Mouse (Mus musculus) liver, adult 2 months (tissue): ENCODE measurements at regions not wholly inside any gene's neighbourhood (a gene's known extent, or its start where the extent isn't known, plus 50 kb on each side); places are given as distances from the start of the nearest gene placed in this dataset.
A peak's percentile ranks its signal among the peaks of the same experiment; 100 is the strongest.

Experiments
- DNase-seq: peaks from one replicate; pipeline ENCODE4 v3.0.0-alpha.2; 2011; ENCODE audit warnings: low read depth, low spot score; ENCODE audit errors: extremely low read depth
- H3K27ac ChIP-seq: fragments of 200-500 bp; replicated peaks from 2 replicates; pipeline ENCODE4 v1.5.1; 2012; ENCODE audit warnings: low read depth, mild to moderate bottlenecking, control low read depth, inconsistent platforms, low read length; ENCODE audit not compliant: insufficient read depth
- H3K27me3 ChIP-seq: fragments of 200-500 bp; 2 replicates; pipeline ENCODE4 v1.6.1; 2012; ENCODE audit warnings: mild to moderate bottlenecking, moderate library complexity, low read length, inconsistent platforms; ENCODE audit not compliant: control insufficient read depth, insufficient read depth
- H3K36me3 ChIP-seq: fragments of 200-500 bp; 2 replicates; pipeline ENCODE4 v1.6.1; 2012; ENCODE audit warnings: low read length, inconsistent platforms; ENCODE audit not compliant: control insufficient read depth, insufficient read depth
- H3K4me1 ChIP-seq: fragments of 200-500 bp; 2 replicates; pipeline ENCODE4 v1.6.1; 2011; ENCODE audit warnings: low read length; ENCODE audit not compliant: control insufficient read depth, insufficient read depth
- H3K4me3 ChIP-seq: fragments of 200-500 bp; 2 replicates; pipeline ENCODE4 v1.5.1; 2011; ENCODE audit warnings: low read depth, mild to moderate bottlenecking, control low read depth, low read length, moderate library complexity; ENCODE audit not compliant: insufficient read depth
- H3K79me2 ChIP-seq: fragments of 200-500 bp; 2 replicates; pipeline ENCODE4 v1.6.1; 2012; ENCODE audit warnings: inconsistent platforms, mild to moderate bottlenecking, low read length, moderate library complexity; ENCODE audit not compliant: control insufficient read depth, insufficient read depth
- H3K9ac ChIP-seq: fragments of 200-500 bp; 2 replicates; pipeline ENCODE4 v1.6.1; 2012; ENCODE audit warnings: low read depth, mild to moderate bottlenecking, control low read depth, inconsistent platforms, low read length
- CTCF ChIP-seq: fragments of 200-500 bp; IDR thresholded peaks from 2 replicates; pipeline ENCODE4 v1.5.1; 2011; ENCODE audit warnings: low read depth, low read length, control low read depth
- POLR2A ChIP-seq: fragments of 200-500 bp; IDR thresholded peaks from 2 replicates; pipeline ENCODE4 v1.6.1; 2011; ENCODE audit warnings: low read length, control low read depth; ENCODE audit not compliant: insufficient read depth; ENCODE audit errors: extremely low read depth
- WGBS: fragments of 180-500 bp; shearing (Covaris S2); methylation state at CpG from one replicate; pipeline ENCODE4 v1.1.7; 2018; 5-methylcytosine and 5-hydroxymethylcytosine counted together

DNA sequence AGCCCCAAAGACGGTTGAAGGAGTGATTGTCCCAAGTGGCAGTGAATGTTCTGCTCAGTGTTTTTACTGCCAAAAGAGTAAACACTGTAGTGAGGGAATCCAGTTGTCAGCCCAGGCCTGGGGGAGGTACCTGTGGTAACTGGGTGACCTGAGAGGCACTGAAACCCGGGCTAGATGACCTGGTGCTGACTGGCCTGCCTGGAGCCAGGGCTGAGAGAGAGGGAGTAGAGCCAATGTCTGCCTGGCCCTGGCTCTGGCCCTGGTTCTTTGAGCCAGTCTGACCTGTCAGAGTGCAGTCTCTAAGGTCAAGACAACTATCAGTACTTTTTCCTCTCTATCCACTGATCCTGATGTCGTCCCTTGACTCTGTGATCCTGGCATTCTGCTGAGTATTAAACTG lies 119.2 kb downstream of the Utp6 start:
- TF ChIP-seq POLR2A = no peak
- TF ChIP-seq CTCF = no peak

GRCm38 (mm10) chr11:79839973-79840372 lies 122.2 kb downstream of the Utp6 start:
- no peaks in the 10 kb centered on the region for H3K36me3 ChIP-seq
- H3K9ac ChIP-seq = no peak overlapping the region
- H3K4me3 ChIP-seq = no peak overlapping the region
- 92% methylated on average over 6 of the region's 6 CpGs for WGBS
- no peaks in the 10 kb centered on the region for H3K27me3 ChIP-seq
- no peak overlapping the region for H3K27ac ChIP-seq
- no peak for TF ChIP-seq CTCF
- TF ChIP-seq POLR2A = no peak
- 0 out of 2 replicates have a peak, but pooled peaks cover 11% of the 10 kb centered on the region for H3K4me1 ChIP-seq
- H3K79me2 ChIP-seq = no peaks in the 10 kb centered on the region
- DNase-seq = no peak

More for the DNA sequence above, 119.2 kb downstream of the Utp6 start:
- Histone ChIP-seq H3K27me3 (no peaks in the 10 kb centered on the region), H3K4me3 (no peak overlapping the region), H3K4me1 (0 out of 2 replicates have a peak, but pooled peaks cover 9% of the 10 kb centered on the region), H3K9ac (no peak overlapping the region), H3K36me3 (no peaks in the 10 kb centered on the region), H3K79me2 (no peaks in the 10 kb centered on the region), H3K27ac (0 out of 2 replicates have a peak overlapping the region, but pooled peaks have one; percentile 15)
- peak; percentile 85 for DNase-seq
- WGBS = 11% methylated on average over 3 of the region's 3 CpGs

GRCm38 (mm10) chr11:79838051-79838450 lies 124.1 kb downstream of the Utp6 start:
- no peak for DNase-seq
- no peak overlapping the region for H3K27ac ChIP-seq
- no peaks in the 10 kb centered on the region for H3K79me2 ChIP-seq
- no peak for TF ChIP-seq CTCF
- H3K9ac ChIP-seq = no peak overlapping the region
- 74% methylated on average over 4 of the region's 4 CpGs for WGBS
- no peaks in the 10 kb centered on the region for H3K27me3 ChIP-seq
- no peaks in the 10 kb centered on the region for H3K36me3 ChIP-seq
- H3K4me3 ChIP-seq = no peak overlapping the region
- 0 out of 2 replicates have a peak, but pooled peaks cover 9% of the 10 kb centered on the region for H3K4me1 ChIP-seq

- Histone ChIP-seq H3K79me2 (no peaks in the 10 kb centered on the region), H3K27ac (no peak overlapping the region), H3K36me3 (no peaks in the 10 kb centered on the region), H3K4me3 (no peak overlapping the region), H3K9ac (no peak overlapping the region), H3K4me1 (0 out of 2 replicates have a peak, but pooled peaks cover 7% of the 10 kb centered on the region), H3K27me3 (no peaks in the 10 kb centered on the region)
- 34% methylated on average over 6 of the region's 6 CpGs for WGBS
- TF ChIP-seq POLR2A (no peak), CTCF (no peak)
- peak; percentile 64 for DNase-seq
Observed at GRCm38 (mm10) chr11:79837076-79837990, 124.9 kb downstream of the Utp6 start.

DNA sequence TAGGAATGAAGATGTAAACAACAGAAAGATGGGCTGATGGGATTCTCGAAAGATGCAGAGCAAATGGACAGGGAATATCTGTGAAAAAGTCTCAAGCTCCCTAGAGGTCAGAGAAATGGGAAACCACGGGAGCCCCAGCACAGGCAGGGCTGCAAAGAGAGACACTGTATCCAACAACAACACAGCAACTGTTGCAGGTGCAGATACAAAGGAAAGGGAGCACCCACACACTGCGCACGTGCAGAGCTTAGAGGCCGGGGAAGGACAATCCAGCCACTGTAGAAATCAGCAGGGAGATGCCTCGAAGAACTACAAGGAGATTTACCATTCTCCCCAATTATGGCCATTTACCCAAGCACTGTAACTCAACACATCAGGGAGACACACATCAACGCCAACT lies 126.3 kb downstream of the Utp6 start:
- WGBS = 94% methylated on average over 7 of the region's 7 CpGs
- no peak overlapping the region for H3K4me3 ChIP-seq
- H3K4me1 ChIP-seq = 0 out of 2 replicates have a peak, but pooled peaks cover 7% of the 10 kb centered on the region
- H3K36me3 ChIP-seq = no peaks in the 10 kb centered on the region
- no peak for TF ChIP-seq POLR2A
- TF ChIP-seq CTCF = no peak
- H3K79me2 ChIP-seq = no peaks in the 10 kb centered on the region
- H3K27ac ChIP-seq = no peak overlapping the region
- H3K27me3 ChIP-seq = no peaks in the 10 kb centered on the region
- no peak for DNase-seq
- no peak overlapping the region for H3K9ac ChIP-seq

GRCm38 (mm10) chr11:79833817-79834216 lies 128.4 kb downstream of the Utp6 start:
- DNase-seq = no peak
- no peak overlapping the region for H3K4me3 ChIP-seq
- no peaks in the 10 kb centered on the region for H3K79me2 ChIP-seq
- TF ChIP-seq POLR2A (no peak), CTCF (no peak)
- WGBS = 89% methylated on average over 2 of the region's 2 CpGs
- H3K4me1 ChIP-seq = 0 out of 2 replicates have a peak, but pooled peaks cover 7% of the 10 kb centered on the region
- H3K9ac ChIP-seq = no peak overlapping the region
- no peak overlapping the region for H3K27ac ChIP-seq
- H3K36me3 ChIP-seq = no peaks in the 10 kb centered on the region
- H3K27me3 ChIP-seq = no peaks in the 10 kb centered on the region
